Mouse (Mus musculus) spleen, postnatal 10 days (tissue): Measurements from ENCODE around the gene Aebp2.
A peak's percentile ranks its signal among the peaks of the same experiment; 100 is the strongest.

Source experiments
- DNase-seq, 2 experiments: peaks; one replicate each; pipeline ENCODE4 v3.0.0; 2021 to 2022; ENCODE audit warnings: low spot score in 2 of 2

The Aebp2 gene

DNA sequence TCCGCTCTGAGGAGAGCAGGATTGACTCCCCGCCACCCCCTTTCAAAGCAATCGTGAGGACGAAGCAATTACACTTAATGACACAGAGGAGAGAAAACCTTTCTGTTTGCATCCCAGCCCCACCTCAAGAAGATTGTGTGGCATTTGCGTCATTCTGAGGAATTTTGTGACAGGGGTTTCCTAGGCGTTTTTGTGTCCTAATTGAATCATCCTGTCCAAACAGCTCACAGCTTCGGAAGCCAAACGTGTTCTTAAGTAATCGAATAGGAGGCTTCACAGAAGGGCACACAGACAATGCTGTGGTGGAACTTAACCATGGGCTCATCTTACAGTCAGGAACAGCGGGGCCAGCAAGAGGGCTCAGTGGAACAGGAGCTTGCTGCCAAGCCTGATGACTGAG is 15.9 kb upstream of the Aebp2 start:
- no peak for DNase-seq

DNA sequence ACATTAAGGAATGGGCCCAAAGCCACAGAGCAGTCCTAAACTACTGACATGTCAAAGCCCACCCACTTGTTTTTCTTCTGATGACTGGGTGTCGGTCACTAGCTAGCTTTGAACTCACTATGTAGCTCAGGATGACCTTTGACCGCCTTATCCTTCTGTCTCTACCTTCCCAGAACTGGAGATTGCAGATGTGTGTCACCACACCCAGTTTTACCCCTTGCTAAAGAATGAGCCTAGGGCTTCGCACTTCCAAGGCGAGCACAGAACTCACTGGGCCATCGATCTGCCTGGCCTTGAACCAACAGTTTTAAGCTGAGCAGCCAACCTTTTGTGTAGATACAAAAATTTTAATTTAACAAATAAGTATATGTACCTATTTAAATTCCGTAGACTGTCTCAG is 13.8 kb upstream of the Aebp2 start:
- no peak for DNase-seq

- no peak for DNase-seq
Measured at GRCm38 (mm10) chr6:140609533-140609932, 12.9 kb upstream of the Aebp2 start.

DNA sequence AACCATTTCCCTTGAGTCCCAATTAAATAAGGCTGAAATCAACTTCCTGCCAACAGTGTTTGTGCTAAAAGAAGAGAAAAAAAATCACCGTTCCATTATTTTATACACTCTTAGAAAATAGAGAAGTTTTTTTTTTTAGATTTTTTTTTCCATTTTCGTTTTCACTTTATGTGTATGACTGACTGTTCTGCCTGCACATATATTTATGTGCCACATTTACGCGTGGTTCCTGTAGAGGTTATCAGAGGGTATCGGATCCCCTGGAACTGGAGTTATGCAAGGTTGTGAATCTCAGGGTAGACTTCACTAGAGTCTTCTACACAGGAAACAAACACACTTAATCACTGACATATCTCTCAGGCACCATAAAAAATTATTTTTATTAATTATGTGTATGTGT is 12.3 kb upstream of the Aebp2 start:
- DNase-seq: no peak

GRCm38 (mm10) chr6:140611282-140611681 is 11.2 kb upstream of the Aebp2 start:
- no peak for DNase-seq

DNA sequence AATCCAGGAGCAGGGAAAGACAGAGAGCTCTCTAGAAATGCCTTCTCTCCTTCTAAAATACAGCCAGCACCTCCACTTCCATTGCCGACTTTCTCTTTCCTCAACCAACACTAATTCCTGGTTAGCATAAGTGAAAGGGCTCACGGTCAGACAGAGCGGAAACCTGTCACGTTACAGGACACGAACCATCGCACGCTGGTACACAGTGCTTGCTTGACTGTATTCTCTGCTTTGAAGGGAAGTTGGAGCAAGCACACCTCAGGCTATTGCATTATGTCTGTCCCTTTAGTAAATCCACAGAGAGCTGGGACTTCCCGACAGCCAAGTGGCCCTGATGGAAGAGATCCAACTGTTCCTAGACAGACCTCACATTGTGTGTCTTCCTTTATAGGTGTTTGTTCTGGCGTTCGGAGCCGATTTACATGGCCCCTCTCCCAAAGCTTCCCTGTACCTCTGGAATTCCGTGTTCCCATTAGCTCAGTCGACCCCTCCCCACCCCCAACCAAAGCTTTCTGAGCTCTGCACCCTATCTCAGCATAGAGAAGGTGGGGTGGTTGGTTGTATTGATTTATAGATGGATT is 10.5 kb upstream of the Aebp2 start:
- DNase-seq: no peak

DNA sequence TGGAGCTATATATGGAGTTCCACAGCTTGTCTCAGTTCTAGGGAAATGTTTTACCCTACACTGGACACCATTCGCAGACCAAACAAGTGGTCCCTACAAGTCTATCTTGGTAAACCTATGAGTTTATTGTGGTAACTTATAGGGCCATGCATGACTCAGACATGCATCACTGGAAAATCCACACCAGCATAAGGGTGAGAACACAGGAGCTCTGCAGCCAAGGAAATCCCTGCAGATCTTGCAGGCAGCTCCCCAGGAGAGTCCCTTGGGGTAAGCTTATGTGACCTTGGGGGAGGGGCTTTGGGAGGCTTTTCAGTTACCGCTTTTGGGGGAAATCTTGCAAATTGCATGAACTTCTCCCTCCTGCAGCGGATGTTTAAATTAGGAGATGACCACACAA is 8.6 kb upstream of the Aebp2 start:
- DNase-seq: no peak

DNA sequence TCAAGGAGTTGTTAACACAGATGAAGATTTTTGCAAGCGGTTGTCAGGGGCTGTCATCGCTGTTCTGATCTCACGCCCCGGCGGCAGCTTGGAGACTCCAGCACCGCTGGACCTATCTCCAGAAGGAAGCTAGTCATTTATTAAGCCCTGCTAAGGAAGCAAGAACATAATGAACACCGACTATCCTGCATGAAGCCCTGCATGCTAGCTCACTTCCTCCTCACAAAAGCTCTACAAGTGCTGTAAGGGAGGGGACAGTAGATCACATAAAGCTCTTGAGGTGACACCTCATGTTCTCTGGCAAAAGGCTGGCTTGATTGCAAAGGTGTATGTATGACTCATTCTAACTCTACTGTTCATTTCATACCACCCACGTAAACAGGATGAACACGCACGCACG is 7.8 kb upstream of the Aebp2 start:
- no peak for DNase-seq

- DNase-seq: no peak
Measured at GRCm38 (mm10) chr6:140620531-140621349, 1.7 kb upstream of the Aebp2 start.

GRCm38 (mm10) chr6:140621622-140622021 is 841 bp upstream of the Aebp2 start:
- no peak for DNase-seq

DNA sequence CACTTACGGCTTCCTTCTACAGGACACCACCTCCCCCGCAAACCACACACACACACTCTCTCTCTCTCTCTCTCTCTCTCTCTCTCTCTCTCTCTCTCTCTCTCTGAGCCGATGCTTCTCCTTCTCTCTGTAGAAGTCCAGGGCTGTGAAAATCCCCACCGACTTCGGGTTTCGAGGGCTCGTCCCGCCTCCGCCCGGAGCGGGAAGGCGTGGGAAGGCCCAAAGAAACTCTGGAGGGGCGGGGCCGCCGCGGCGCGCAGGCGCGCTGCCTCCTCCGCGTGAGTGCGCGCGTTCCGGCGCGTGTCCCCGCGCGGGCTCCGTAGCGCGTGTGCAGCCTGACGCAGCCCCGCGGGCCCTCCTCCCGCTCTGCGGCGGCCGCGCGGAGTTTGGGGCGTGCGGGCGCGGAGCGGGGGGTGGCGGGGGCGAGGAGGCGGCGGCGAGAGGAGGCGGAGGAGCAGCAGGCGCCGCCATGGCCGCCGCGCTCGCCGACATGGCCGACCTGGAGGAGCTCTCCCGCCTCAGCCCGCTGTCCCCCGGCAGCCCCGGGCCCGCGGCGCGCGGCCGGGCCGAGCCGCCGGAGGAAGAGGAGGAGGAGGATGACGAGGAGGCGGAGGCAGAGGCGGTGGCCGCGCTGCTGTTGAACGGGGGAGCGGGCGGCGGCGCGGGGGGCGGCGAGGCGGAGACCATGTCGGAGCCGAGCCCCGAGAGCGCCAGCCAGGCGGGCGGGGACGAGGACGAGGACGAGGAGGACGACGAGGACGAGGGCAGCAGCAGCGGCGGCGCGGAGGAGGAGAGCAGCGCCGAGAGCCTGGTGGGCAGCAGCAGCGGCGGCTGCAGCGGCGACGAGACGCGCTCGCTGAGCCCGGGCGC is 998 bp downstream of the Aebp2 start:
- peak; percentile 88 to 93 for DNase-seq

GRCm38 (mm10) chr6:140624096-140625051 is 1.9 kb downstream of the Aebp2 start:
- peak; percentile 50 to 59 for DNase-seq

DNA sequence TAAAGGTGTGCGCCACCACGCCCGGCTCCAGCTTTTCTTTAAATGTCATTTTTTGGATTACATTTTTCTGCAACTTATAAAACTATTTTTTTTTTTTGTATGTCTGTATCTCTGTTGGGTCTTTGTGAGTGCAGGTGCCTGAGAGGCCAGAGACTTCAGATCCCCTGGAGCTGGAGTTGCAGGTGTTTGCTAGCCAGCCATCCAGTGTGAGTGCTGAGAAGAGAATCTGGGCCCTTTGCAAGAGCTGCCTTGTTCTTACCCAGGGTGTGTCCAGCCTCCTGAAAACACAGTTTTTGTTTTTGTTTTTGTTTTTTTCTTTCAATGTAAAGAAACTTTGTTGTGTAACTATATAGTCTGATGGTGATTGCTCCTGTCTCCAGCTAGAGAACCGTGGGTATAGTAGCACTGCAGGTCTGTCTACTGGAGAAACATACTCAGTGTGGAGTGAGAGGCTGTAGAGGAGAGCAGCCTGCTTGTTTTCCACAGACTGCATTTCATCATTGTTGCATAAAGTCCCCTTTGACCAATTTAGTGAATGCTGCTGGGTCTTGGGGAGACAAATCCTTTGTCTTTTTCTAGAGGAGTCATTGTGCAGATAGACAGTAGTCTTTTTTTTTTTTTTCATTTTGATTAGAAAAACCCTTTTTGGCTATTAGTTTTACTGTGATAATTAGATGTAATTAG is 6.9 kb downstream of the Aebp2 start:
- no peak for DNase-seq

DNA sequence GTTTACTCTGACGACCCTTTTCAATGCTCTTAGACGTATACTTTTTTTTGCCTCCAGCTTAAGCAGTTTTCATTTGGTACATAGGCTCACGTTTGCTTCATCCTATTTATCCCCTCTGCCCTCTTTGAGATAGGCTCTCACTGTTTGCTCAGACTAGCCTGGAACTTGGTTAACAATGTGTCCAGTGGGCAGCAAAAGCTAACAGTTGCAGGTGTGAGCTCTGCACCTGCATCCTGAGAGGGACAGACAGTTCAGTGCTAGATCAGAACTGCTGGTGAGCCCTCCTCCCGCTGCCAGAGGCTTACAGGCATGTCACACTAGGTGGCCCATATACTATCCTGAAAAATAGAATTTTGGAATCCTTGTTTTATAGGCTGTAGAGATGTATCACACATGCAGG is 7.8 kb downstream of the Aebp2 start:
- DNase-seq: no peak

DNA sequence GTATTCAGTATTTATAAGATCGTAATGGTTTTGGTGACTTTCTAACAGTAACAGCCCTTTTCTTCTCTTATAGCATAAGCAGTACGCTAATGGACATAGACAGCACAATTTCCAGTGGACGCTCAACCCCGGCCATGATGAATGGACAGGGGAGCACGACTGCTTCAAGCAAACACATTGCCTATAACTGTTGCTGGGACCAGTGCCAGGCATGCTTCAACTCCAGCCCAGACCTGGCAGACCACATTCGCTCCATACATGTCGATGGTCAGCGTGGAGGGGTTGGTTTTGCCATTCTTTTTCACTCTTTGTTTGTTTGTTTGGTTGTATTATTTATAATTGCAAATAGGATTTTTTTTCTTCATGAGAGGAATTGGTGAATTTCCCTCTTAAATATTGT is 11.2 kb downstream of the Aebp2 start:
- DNase-seq: no peak

DNA sequence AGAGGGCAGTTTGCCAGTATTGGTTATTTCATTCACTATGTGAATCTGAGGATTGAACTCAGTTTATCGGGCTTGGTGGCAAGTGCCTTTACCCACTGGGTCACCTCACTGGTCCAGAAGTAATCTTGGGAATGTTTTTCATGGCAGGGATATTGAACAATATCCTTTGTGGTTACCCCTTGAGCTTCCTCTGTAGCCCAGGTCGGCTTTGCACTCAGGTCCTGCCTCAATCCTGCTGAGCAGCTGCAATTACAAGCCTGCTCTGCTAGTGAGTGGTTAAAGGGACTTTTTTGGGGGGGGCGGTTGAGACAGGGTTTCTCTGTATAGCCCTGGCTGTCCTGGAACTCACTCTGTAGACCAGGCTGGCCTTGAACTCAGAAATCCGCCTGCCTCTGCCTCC is 13.8 kb downstream of the Aebp2 start:
- DNase-seq: no peak

DNA sequence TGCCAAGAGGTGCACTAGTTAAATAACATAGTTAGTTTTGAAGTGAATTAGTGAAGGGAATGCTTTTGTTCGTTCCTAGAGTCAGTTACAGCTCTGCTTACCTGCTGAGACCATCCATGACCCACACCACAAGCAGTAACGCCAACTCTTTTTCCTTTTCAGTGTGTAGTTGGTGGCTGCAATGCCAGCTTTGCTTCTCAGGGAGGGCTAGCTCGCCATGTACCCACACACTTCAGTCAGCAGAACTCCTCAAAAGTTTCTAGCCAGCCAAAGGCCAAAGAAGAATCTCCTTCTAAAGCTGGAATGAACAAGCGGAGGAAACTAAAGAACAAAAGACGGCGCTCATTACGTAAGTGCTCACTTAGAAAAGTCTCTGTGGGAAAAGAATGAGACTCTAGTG is 19.5 kb downstream of the Aebp2 start:
- DNase-seq: no peak

DNA sequence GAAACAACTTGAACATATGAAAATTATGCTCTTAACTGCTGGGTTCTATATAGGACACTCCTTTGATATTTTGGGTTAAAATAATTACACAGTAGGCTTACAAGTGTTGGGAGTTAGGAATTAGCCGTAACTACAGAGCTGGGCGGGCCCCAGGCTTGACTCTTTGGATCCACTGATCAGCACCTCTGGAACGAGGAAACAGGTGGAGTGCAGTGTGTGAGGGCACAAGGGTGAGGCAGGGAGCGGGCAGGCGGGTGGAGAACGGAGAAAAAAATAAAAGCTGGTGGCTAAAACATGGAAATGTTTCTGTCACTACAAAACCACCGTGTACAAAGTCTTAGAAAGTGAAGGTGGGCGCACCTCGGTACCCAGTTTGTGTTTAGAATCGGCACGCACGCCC is 20.2 kb downstream of the Aebp2 start:
- DNase-seq: no peak

- no peak for DNase-seq
Measured at GRCm38 (mm10) chr6:140645931-140646330, 23.5 kb downstream of the Aebp2 start.

DNA sequence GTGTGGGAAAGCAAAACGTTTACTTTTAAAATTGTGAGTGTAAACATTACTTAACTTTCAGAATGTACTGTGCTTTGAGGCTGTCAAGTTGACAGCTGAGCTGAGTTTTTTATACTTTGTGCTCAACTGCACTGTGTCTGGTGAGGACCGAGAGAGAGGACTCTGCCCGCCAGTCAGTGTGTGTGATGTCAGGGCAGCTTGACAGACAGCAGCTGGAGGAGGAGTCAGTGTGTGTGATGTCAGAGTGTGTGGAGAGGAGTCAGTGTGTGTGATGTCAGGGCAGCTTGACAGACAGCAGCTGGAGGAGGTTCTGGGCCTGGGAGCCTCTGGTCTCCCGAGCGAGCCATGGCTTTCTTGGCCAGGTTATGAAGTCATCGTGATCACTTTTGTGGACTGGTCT is 24.4 kb downstream of the Aebp2 start:
- no peak for DNase-seq

- DNase-seq: no peak
Measured at GRCm38 (mm10) chr6:140649812-140650211, 27.3 kb downstream of the Aebp2 start.
